Mouse (Mus musculus) liver (tissue): ENCODE measurements around the gene Zbtb9.

Source experiments
- DNase-seq: peaks from one replicate; pipeline ENCODE4 v3.0.0-alpha.2; 2020; ENCODE audit warnings: mixed read lengths

Gene Zbtb9

GRCm38 (mm10) chr17:27042840-27043239, 69.9 kb downstream of the Zbtb9 start:
- DNase-seq, result no peak

DNA sequence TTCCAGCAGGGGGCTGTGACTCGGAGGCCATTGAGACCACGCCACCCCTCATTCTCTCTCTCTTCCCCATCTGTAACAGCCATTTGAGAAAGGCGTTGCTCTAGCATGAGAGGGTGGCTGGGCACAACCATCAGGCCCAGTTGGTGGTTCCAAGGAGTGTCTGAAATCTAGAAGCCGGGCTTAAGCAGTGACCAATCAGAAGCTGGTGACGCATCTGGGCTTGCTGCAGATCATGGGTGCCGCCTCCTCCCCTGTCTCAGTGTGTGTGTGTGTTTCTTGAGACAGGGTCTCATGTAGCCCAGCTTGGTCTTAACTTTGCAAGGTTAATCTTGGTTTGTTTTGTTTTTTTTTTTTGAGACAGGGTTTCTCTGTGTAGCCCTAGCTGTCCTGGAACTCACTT, 72.2 kb downstream of the Zbtb9 start:
- DNase-seq, result no peak

- no peak for DNase-seq
Measured at GRCm38 (mm10) chr17:27047762-27048444, 74.9 kb downstream of the Zbtb9 start.

DNA sequence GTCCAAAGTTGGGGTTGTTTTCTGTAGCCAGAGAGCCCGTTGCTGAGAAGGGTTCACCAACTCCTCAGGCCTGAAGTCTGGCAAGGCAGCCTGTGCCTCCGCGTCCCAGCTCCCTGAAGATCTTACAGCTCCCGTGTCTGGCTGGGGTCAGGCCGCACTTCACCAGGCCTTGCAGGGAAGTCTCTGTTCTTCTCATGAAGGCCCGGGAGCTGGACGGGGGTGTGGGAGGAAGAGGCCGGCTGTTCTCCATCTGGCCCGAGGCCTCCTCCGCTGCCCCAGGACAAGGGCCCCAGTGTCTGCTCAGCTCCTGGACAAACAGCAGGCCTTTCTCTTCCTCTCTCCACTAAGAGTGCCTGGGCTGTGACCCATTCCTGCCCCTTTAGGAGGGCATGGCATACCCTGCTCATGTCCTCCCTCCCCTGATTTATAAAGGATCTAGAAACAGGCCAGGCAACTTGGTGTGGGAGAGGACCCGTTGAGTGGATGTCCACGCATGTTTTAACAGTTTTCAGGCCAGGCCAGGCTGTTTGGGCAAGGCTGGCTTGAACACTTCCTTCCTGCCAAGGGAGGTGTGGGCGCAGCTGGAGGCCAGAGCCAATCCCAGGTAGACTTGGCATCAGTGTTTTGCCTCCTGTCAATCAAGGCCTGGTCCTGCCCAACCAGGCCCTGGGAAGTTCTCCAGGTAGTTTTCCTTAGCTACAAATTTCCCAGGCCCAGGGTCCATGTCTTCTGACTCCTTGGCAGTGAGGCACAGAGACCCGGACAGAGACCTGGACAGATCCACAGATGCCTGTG, 75.7 kb downstream of the Zbtb9 start:
- DNase-seq, result no peak

GRCm38 (mm10) chr17:27050853-27051252, 77.9 kb downstream of the Zbtb9 start:
- DNase-seq, result no peak

DNA sequence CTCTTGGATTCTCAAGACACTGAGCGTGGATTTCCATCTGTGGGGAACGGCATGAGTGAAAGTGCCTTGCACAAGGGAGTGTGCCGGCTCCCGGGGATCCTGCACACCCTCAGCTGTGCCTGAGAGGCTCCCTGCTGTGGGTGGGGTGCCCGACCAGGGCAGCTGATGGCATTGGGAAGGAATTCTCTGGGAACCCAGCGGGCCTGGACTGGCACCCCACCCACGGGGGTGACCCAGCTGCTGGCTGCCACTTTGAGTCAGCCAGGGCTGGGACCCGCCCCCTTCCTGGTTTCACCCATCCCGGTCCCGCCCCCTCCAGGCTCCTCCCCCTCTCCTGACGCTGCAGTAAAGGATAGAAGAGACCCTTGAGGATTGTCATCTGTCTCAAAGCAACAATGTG, 78.5 kb downstream of the Zbtb9 start:
- DNase-seq, result peak; percentile 78

DNA sequence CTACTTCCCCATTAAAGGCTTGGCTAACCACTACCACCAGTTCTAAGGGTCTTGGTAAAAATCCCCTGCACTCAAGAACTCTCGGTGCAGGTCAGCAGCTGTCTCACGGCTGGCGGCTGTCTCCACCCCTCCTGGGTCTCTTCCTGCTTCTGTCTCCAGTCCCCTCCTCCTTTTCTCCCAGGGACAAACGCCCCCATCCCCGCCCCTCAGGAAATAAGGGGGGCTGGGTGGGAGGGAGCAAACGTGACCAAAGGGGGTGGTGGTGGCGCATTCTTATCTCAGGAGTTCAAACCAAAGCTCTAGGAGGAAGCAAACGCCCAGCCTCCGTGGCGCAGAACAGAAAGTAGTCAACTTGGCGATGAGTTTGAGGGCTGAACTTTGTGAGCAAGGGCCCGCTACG, 83.2 kb downstream of the Zbtb9 start:
- peak; percentile 73 for DNase-seq

GRCm38 (mm10) chr17:27056812-27057516, 84.0 kb downstream of the Zbtb9 start, which contains the start of gene Itpr3:
Gene Itpr3 (plus strand): TSS chr17:27057304.
- DNase-seq, result peak; percentile 69

- no peak for DNase-seq
Measured at GRCm38 (mm10) chr17:27057517-27058055, 84.6 kb downstream of the Zbtb9 start.
